Mouse (Mus musculus) cortical plate, adult 2 months (tissue): ENCODE results near the gene Rplp1.

Source experiments
- CTCF ChIP-seq: fragments of 200-500 bp; IDR thresholded peaks from 2 replicates; pipeline ENCODE4 v1.5.1; 2011; ENCODE audit warnings: mild to moderate bottlenecking, control low read depth, low read length; ENCODE audit not compliant: insufficient read depth; ENCODE audit errors: extremely low read depth
- POLR2A ChIP-seq: fragments of 200-500 bp; IDR thresholded peaks from 2 replicates; pipeline ENCODE4 v1.6.1; 2011; ENCODE audit warnings: mild to moderate bottlenecking, low read length, control low read depth; ENCODE audit not compliant: insufficient read depth; ENCODE audit errors: extremely low read depth

GRCm38 (mm10) chr9:61867659-61868058 lies 46.7 kb downstream of the Rplp1 start:
- TF ChIP-seq POLR2A (no peak), CTCF (no peak)
